Mouse (Mus musculus): ENCODE data around the gene Kctd5.

DNA sequence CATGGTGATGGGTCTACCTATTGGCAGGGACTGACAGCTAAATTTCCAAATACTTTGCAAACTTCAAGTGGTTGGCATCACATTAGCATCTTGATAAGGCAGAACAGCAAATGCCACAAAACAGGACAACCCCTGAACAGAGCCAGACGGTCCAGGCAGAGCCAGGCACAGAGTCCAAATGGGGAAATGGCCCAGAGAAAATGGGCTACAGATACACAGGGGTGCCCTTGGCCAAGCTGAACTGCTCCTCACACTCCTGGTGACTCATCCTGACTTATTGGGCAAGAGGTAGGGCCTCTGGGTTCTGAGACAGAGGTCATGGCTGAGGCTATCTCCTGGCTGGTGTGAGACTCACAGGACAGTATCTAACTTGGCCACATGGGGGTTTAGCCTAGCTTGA, 65.9 kb downstream of the Kctd5 start:
- TF ChIP-seq CTCF (IDR thresholded peaks at IDR 0.05; ENCODE audit: low read depth) (peak; percentile 11; the same call in 1 of the 2 replicates), EP300 (optimal IDR thresholded peaks at IDR 0.05) (no peak)
